Mouse (Mus musculus): ENCODE measurements around the gene Crhbp. TPM values are rescaled to one million over a fixed set of nuclear protein-coding genes. Genes with fewer than 3 reads are reported as not detected.

Gene Crhbp
- total RNA-seq (2014; rRNA removed) (8.6 and 11.0 TPM in 2 replicates), polyA plus RNA-seq (2015; fragmentation: Nextera tagmentation; extraction: Ambion mirVana) (12.0 and 14.4 TPM in 2 replicates)

DNA sequence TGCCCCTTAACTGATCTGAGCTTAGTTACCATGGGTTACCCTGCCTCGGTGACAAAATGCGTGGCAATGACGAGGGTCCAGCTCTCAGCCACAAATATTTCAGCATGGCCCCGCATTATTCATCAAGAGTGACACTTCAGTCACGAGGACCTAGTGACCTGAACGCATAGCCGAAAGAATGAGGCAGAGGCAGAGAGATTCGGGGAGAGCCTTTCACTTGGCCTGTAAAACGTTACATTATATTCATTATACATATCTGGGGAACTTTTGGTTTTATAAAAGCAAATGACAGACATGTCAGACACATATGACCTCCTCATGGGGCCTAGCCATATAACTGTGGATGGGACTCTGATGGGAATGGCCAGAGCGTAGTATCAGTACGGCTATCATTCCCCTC is at the start of gene Crhbp:
Gene Crhbp (minus strand): TSS at position 101 of the 400 bp plus-strand sequence.
- no peak for DNase-seq (ENCODE audit: low spot score)
- no peak for TF ChIP-seq CTCF (IDR thresholded peaks at IDR 0.05; ENCODE audit: low read depth)
- Histone ChIP-seq H3K36me3 (ENCODE audit: insufficient read depth, low read length) (no peaks in the 10 kb centered on the region), H3K27me3 (ENCODE audit: insufficient read depth, low read length) (peaks cover 7% of the 10 kb centered on the region; the same call in 1 of the 2 replicates), H3K9me3 (ENCODE audit: low read length) (no peaks in the 10 kb centered on the region), H3K4me2 (ENCODE audit: low read depth, low read length) (peak within 1 kb of the TSS; percentile 95), H3K27ac (no peak within 1 kb of the TSS), H3K4me3 (ENCODE audit: low read length) (peak within 1 kb of the TSS; percentile 45), H3K4me1 (ENCODE audit: insufficient read depth, low read length) (peaks cover 12% of the 10 kb centered on the region), H3K9ac (replicated peaks; ENCODE audit: low read length) (peak within 1 kb of the TSS; percentile 43)
- no peak for ATAC-seq
- 45% methylated on average over 11 of the region's 11 CpGs for WGBS

DNA sequence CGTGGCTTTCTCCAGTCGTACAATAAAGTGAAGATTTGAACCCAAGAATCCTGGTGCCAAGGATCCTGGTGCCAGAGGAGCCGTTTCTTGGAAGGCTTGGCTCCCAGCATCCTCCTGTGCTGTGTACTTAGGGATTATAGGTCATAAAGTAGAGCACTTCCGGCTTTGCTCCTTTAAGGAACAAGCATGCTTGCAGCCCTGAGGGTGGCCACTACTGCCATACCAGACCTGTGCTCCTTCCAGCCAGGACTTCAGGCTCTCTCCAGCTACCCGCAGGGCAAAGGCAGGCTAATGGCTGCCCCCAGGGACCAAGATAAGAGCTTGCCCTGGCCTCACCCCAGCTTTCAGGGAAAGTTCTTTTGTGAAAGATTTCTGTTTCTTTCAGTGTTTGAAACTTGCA is 48.6 kb upstream of the Crhbp start:
- WGBS = 62% methylated on average over 5 of the region's 5 CpGs
- TF ChIP-seq CTCF (IDR thresholded peaks at IDR 0.05; ENCODE audit: low read depth) = no peak

DNA sequence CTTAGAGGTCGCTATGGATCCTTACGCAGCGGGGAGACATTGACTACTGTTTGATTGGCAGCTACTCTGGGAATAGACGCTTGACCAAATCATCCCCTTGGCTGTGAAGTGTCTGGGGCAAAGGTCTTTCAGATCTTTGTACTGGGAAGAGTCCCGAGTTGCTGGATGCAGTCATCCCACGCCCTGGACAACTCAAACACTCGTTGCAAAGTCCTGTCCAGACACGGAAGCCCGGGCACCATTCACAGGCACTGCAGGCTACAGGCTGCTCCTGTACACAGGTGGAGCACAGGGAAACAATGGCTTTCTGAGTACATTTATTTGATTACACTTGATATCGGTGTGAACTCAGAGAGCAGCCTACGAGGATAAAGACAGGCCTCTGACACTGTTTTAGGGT is 46.6 kb upstream of the Crhbp start:
- WGBS = 53% methylated on average over 11 of the region's 11 CpGs
- ATAC-seq (no peak), DNase-seq (ENCODE audit: low spot score) (no peak)
- Histone ChIP-seq H3K9me3 (ENCODE audit: low read length) (no peaks in the 10 kb centered on the region), H3K36me3 (ENCODE audit: insufficient read depth, low read length) (no peaks in the 10 kb centered on the region), H3K4me2 (ENCODE audit: low read depth, low read length) (no peak overlapping the region), H3K9ac (replicated peaks; ENCODE audit: low read length) (no peak overlapping the region), H3K27me3 (ENCODE audit: insufficient read depth, low read length) (no peaks in the 10 kb centered on the region), H3K4me1 (ENCODE audit: insufficient read depth, low read length) (no peaks in the 10 kb centered on the region), H3K27ac (no peak overlapping the region), H3K4me3 (ENCODE audit: low read length) (no peak overlapping the region)
- no peak for TF ChIP-seq CTCF (IDR thresholded peaks at IDR 0.05; ENCODE audit: low read depth)

More for the DNA sequence above, 48.6 kb upstream of the Crhbp start:
- Histone ChIP-seq H3K9me3 (ENCODE audit: low read length) (no peaks in the 10 kb centered on the region), H3K4me1 (ENCODE audit: insufficient read depth, low read length) (no peaks in the 10 kb centered on the region), H3K4me2 (ENCODE audit: low read depth, low read length) (no peak overlapping the region), H3K4me3 (ENCODE audit: low read length) (no peak overlapping the region), H3K9ac (replicated peaks; ENCODE audit: low read length) (no peak overlapping the region), H3K36me3 (ENCODE audit: insufficient read depth, low read length) (no peaks in the 10 kb centered on the region), H3K27me3 (ENCODE audit: insufficient read depth, low read length) (no peaks in the 10 kb centered on the region), H3K27ac (no peak overlapping the region)
- no peak for DNase-seq (ENCODE audit: low spot score)
- ATAC-seq = no peak

DNA sequence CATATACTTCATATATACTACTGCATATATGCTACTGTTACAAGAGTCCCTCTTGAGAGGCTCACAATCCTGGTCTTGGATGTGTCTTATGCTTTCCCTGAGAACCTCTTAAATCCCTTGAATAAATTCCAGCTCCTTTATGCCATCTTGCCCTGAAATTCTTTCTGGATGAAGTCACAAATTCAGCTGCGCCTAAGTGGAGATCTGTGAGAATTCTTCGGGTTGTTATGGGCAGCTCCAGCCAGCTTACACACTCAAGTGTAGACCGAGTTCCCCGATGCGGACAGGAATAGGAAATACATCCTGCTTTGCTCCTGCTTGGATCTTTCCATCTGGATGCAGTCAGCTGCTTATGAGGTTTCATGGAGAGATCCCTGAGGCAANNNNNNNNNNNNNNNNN is 39.9 kb upstream of the Crhbp start:
- H3K36me3 ChIP-seq (ENCODE audit: insufficient read depth, low read length) = no peaks in the 10 kb centered on the region
- H3K27me3 ChIP-seq (ENCODE audit: insufficient read depth, low read length) = no peaks in the 10 kb centered on the region
- 51% methylated on average over 5 of the region's 5 CpGs for WGBS
- H3K9ac ChIP-seq (replicated peaks; ENCODE audit: low read length) = no peak overlapping the region
- ATAC-seq = no peak
- no peaks in the 10 kb centered on the region for H3K9me3 ChIP-seq (ENCODE audit: low read length)
- DNase-seq (ENCODE audit: low spot score) = no peak
- no peaks in the 10 kb centered on the region for H3K4me1 ChIP-seq (ENCODE audit: insufficient read depth, low read length)
- no peak overlapping the region for H3K4me2 ChIP-seq (ENCODE audit: low read depth, low read length)
- no peak overlapping the region for H3K27ac ChIP-seq
- H3K4me3 ChIP-seq (ENCODE audit: low read length) = no peak overlapping the region
- no peak for TF ChIP-seq CTCF (IDR thresholded peaks at IDR 0.05; ENCODE audit: low read depth)

DNA sequence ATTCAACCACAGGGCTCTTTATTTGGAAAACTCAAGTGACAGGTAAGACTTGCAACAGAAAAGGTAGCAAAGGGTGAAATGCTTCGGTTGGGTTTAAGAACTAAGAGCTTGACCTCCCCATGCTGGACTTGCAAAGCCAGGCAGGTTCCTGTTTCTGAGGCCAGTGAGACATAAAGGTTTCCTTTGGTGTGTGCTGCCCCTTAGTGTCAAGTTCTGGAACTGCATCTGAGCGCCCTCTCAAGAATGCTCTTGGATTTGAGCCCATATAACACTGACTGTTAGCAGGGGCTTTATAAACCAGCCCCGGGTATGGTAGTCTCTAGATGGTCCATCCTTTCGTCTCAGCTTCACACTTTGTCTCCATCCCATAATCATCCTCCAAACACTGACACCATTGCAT is 36.7 kb upstream of the Crhbp start:
- H3K27ac ChIP-seq = no peak overlapping the region
- peak; percentile 92 for TF ChIP-seq CTCF (IDR thresholded peaks at IDR 0.05; ENCODE audit: low read depth)
- H3K9ac ChIP-seq (replicated peaks; ENCODE audit: low read length) = no peak overlapping the region
- no peak overlapping the region for H3K4me2 ChIP-seq (ENCODE audit: low read depth, low read length)
- no peaks in the 10 kb centered on the region for H3K36me3 ChIP-seq (ENCODE audit: insufficient read depth, low read length)
- ATAC-seq = peak; percentile 77
- H3K4me1 ChIP-seq (ENCODE audit: insufficient read depth, low read length) = no peaks in the 10 kb centered on the region
- peak; percentile 93 for DNase-seq (ENCODE audit: low spot score)
- no peaks in the 10 kb centered on the region for H3K27me3 ChIP-seq (ENCODE audit: insufficient read depth, low read length)
- WGBS = 7% methylated on average over 4 of the region's 4 CpGs
- H3K9me3 ChIP-seq (ENCODE audit: low read length) = no peaks in the 10 kb centered on the region
- no peak overlapping the region for H3K4me3 ChIP-seq (ENCODE audit: low read length)

DNA sequence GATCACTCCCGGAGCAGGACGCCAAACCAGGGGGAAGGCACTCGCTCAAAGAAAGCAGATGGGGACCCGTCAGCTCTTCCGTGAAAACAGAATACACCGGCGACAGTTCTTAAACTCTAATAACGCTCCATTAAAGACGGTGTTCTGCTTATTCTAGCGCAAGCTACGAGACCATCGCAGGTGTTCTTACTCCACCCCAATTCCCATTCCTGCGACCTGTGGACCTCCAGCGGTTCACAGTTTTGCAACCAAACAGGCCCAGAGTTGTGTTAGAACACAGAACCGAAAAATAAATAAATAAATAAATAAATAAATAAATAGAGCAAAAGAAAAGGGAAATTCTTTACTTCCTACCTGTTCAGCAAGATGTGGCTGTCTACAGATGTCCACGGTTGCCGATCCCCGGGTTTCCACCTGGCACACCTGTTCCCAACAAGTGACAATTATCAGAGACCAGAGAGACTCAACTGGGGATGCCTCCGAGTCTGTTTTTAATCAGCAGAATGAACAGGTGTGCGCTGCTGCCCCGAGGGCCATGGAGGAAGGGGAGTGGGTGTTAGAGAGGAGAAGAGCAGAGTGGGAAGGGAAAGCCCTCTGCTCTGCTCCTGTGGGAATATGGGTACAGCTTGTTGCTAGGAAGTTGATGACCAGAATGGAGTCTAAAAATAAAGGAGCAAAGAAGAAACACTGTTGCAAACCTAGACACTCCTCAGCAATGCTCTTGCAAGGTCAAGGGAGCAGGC is 34.1 kb upstream of the Crhbp start, which contains the start of gene S100z:
Gene S100z (minus strand): TSS at position 51 of the 743 bp plus-strand sequence.
- WGBS = 85% methylated on average over 21 of the region's 21 CpGs
- H3K4me3 ChIP-seq (ENCODE audit: low read length) = no peak within 1 kb of the TSS
- no peak within 1 kb of the TSS for H3K27ac ChIP-seq
- no peaks in the 10 kb centered on the region for H3K4me1 ChIP-seq (ENCODE audit: insufficient read depth, low read length)
- H3K9ac ChIP-seq (replicated peaks; ENCODE audit: low read length) = no peak within 1 kb of the TSS
- no peaks in the 10 kb centered on the region for H3K9me3 ChIP-seq (ENCODE audit: low read length)
- H3K36me3 ChIP-seq (ENCODE audit: insufficient read depth, low read length) = no peaks in the 10 kb centered on the region
- DNase-seq (ENCODE audit: low spot score) (no peak), ATAC-seq (no peak)
- TF ChIP-seq CTCF (IDR thresholded peaks at IDR 0.05; ENCODE audit: low read depth) = no peak
- H3K4me2 ChIP-seq (ENCODE audit: low read depth, low read length) = no peak within 1 kb of the TSS
- H3K27me3 ChIP-seq (ENCODE audit: insufficient read depth, low read length) = no peaks in the 10 kb centered on the region

DNA sequence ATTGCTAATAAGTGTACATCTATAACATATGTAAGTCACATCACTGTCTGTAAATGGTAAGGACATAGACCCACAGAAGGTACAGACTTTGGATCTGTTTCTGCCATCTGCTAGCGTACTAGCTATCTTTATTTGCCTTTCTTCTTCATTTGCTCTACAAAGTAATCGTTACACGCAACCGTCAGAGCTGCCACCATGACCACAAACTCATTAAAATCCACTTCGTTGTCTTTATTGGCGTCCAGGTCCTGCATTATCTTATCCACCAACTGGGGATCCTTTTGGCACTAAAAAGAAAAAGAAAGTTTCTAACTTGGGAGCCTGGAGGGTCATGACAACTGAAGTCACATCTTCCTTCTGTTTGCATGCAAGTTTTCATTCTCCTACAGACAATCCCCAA is 32.4 kb upstream of the Crhbp start:
- WGBS = 77% methylated on average over 6 of the region's 6 CpGs
- no peaks in the 10 kb centered on the region for H3K27me3 ChIP-seq (ENCODE audit: insufficient read depth, low read length)
- H3K4me3 ChIP-seq (ENCODE audit: low read length) = no peak overlapping the region
- no peaks in the 10 kb centered on the region for H3K36me3 ChIP-seq (ENCODE audit: insufficient read depth, low read length)
- no peak overlapping the region for H3K27ac ChIP-seq
- H3K4me2 ChIP-seq (ENCODE audit: low read depth, low read length) = no peak overlapping the region
- no peak for DNase-seq (ENCODE audit: low spot score)
- TF ChIP-seq CTCF (IDR thresholded peaks at IDR 0.05; ENCODE audit: low read depth) = no peak
- no peaks in the 10 kb centered on the region for H3K4me1 ChIP-seq (ENCODE audit: insufficient read depth, low read length)
- H3K9me3 ChIP-seq (ENCODE audit: low read length) = no peaks in the 10 kb centered on the region
- no peak overlapping the region for H3K9ac ChIP-seq (replicated peaks; ENCODE audit: low read length)
- ATAC-seq = no peak
